35 mouse cellular contexts compared by ENCODE assay signal in genomic region chr2:144613956-144614355, GRCm38 (mm10).
"Had no signal": no experiment of that assay in that cellular context is flagged by ENCODE, and none has a peak within 500 bp of the region (broad histone marks: within the 10 kb centered on the region; RNA-seq: fewer than 3 reads in every experiment).

No protein-coding gene starts in this region.

- H3K9ac ChIP-seq: heart, embryonic 12.5 days; heart, embryonic 13.5 days; heart, embryonic 15.5 days; hindbrain, embryonic 12.5 days; hindbrain, embryonic 13.5 days; hindbrain, embryonic 14.5 days; hindbrain, embryonic 15.5 days; intestine, embryonic 15.5 days; kidney, embryonic 15.5 days had no signal

- ATAC-seq: hindbrain, embryonic 16.5 days; hindbrain, postnatal 0 days; inflammation-experienced regulatory T-cells, adult 6 months; intestine, embryonic 15.5 days; intestine, embryonic 16.5 days; intestine, postnatal 0 days had no signal

- H3K36me3 ChIP-seq: heart, embryonic 10.5 days; heart, embryonic 12.5 days; heart, embryonic 13.5 days; heart, embryonic 15.5 days; hindbrain, embryonic 10.5 days; hindbrain, embryonic 12.5 days; intestine, embryonic 15.5 days; kidney, embryonic 15.5 days had no signal

- H3K9me3 ChIP-seq: heart, embryonic 10.5 days; heart, embryonic 12.5 days; heart, embryonic 13.5 days; heart, embryonic 15.5 days; hindbrain, embryonic 10.5 days; hindbrain, embryonic 12.5 days; hindbrain, embryonic 15.5 days; intestine, embryonic 15.5 days; kidney, embryonic 15.5 days had no signal

- H3K27ac ChIP-seq: heart, adult 2 months; heart, embryonic 10.5 days; heart, embryonic 13.5 days; heart, embryonic 15.5 days; hindbrain, embryonic 10.5 days; hindbrain, embryonic 12.5 days; hindbrain, embryonic 13.5 days; hindbrain, embryonic 14.5 days; hindbrain, embryonic 15.5 days; hindbrain, postnatal 0 days; intestine, embryonic 15.5 days; kidney, embryonic 15.5 days; kidney, postnatal 0 days; layer of hippocampus, adult 2 months had no signal

- H3K4me1 ChIP-seq: heart, embryonic 15.5 days; hindbrain, embryonic 10.5 days; hindbrain, embryonic 12.5 days; hindbrain, embryonic 13.5 days; hindbrain, embryonic 15.5 days; intestine, embryonic 15.5 days; kidney, embryonic 15.5 days had no signal

- H3K27me3 ChIP-seq: heart, embryonic 12.5 days; heart, embryonic 13.5 days; heart, embryonic 15.5 days; hindbrain, embryonic 12.5 days; hindbrain, embryonic 13.5 days; hindbrain, embryonic 15.5 days; intestine, embryonic 15.5 days; kidney, embryonic 15.5 days had no signal

- H3K4me3 ChIP-seq: heart, adult 2 months; heart, embryonic 10.5 days; heart, embryonic 12.5 days; heart, embryonic 13.5 days; heart, embryonic 15.5 days; hindbrain, embryonic 10.5 days; hindbrain, embryonic 12.5 days; hindbrain, embryonic 13.5 days; hindbrain, embryonic 15.5 days; intestine, embryonic 15.5 days; kidney, embryonic 15.5 days; layer of hippocampus, adult 2 months had no signal

- DNase-seq: heart, adult 2 months; heart, postnatal 10 days; heart, postnatal 14 days; heart, postnatal 36 days; kidney, adult 11 months; kidney, adult 18-20 months; kidney, adult 2 months; kidney, adult 8-10 months; kidney, adult 9 months; kidney, postnatal 10 days; kidney, postnatal 14 days; kidney, postnatal 25 days; kidney, postnatal 36 days; kidney, postnatal 4 days; layer of hippocampus, adult 9-11 months; layer of hippocampus, postnatal 36 days had no signal

- H3K4me2 ChIP-seq: heart, embryonic 11.5 days; heart, embryonic 12.5 days; heart, embryonic 13.5 days; heart, embryonic 15.5 days; hindbrain, embryonic 12.5 days; hindbrain, embryonic 13.5 days; hindbrain, embryonic 14.5 days; hindbrain, embryonic 15.5 days; intestine, embryonic 15.5 days; kidney, embryonic 15.5 days had no signal
